Mouse (Mus musculus): ENCODE measurements around the gene Maco1. TPM values are rescaled to one million over a fixed set of nuclear protein-coding genes. Genes with fewer than 3 reads are reported as not detected.

The Maco1 gene
- polyA plus RNA-seq, 1 experiment from 2014 or later: 93.2 TPM

- Histone ChIP-seq H3K36me3 (replicated peaks; ENCODE audit: control insufficient read depth, insufficient read depth) (no peaks in the 10 kb centered on the region), H3K9me3 (ENCODE audit: control insufficient read depth, low read length) (no peaks in the 10 kb centered on the region), H3K9ac (no peak overlapping the region), H3K4me2 (replicated peaks) (no peak overlapping the region), H3K4me3 (replicated peaks; ENCODE audit: low read length) (no peak overlapping the region), H3K27ac (no peak overlapping the region), H3K4me1 (replicated peaks; ENCODE audit: control insufficient read depth, insufficient read depth, low read length) (0 out of 2 replicates have a peak, but pooled peaks cover 4% of the 10 kb centered on the region), H3K27me3 (ENCODE audit: control insufficient read depth, insufficient read depth, low read length) (no peaks in the 10 kb centered on the region)
- ATAC-seq (ENCODE audit: low FRiP score) (no peak), DNase-seq (ENCODE audit: low spot score) (no peak)
- WGBS: 83% methylated on average over 9 of the region's 9 CpGs
Measured at GRCm38 (mm10) chr4:134876171-134876570, 23.0 kb upstream of the Maco1 start.

GRCm38 (mm10) chr4:134871950-134872349, 18.8 kb upstream of the Maco1 start:
- Histone ChIP-seq H3K27ac (no peak overlapping the region), H3K27me3 (ENCODE audit: control insufficient read depth, insufficient read depth, low read length) (peaks cover 26% of the 10 kb centered on the region), H3K9ac (no peak overlapping the region), H3K9me3 (ENCODE audit: control insufficient read depth, low read length) (no peaks in the 10 kb centered on the region), H3K4me2 (replicated peaks) (no peak overlapping the region), H3K4me1 (replicated peaks; ENCODE audit: control insufficient read depth, insufficient read depth, low read length) (no peaks in the 10 kb centered on the region), H3K4me3 (replicated peaks; ENCODE audit: low read length) (no peak overlapping the region), H3K36me3 (replicated peaks; ENCODE audit: control insufficient read depth, insufficient read depth) (no peaks in the 10 kb centered on the region)
- DNase-seq (ENCODE audit: low spot score) (no peak), ATAC-seq (ENCODE audit: low FRiP score) (no peak)
- 42% methylated on average over 2 of the region's 2 CpGs for WGBS

- 42% methylated on average over 4 of the region's 4 CpGs for WGBS
- Histone ChIP-seq H3K4me1 (replicated peaks; ENCODE audit: control insufficient read depth, insufficient read depth, low read length) (no peaks in the 10 kb centered on the region), H3K27ac (no peak overlapping the region), H3K4me3 (replicated peaks; ENCODE audit: low read length) (no peak overlapping the region), H3K36me3 (replicated peaks; ENCODE audit: control insufficient read depth, insufficient read depth) (no peaks in the 10 kb centered on the region), H3K27me3 (ENCODE audit: control insufficient read depth, insufficient read depth, low read length) (peaks cover 26% of the 10 kb centered on the region), H3K9ac (no peak overlapping the region), H3K4me2 (replicated peaks) (no peak overlapping the region), H3K9me3 (ENCODE audit: control insufficient read depth, low read length) (no peaks in the 10 kb centered on the region)
- DNase-seq (ENCODE audit: low spot score) (no peak), ATAC-seq (ENCODE audit: low FRiP score) (no peak)
Measured at GRCm38 (mm10) chr4:134871477-134871876, 18.3 kb upstream of the Maco1 start.

GRCm38 (mm10) chr4:134869815-134870375, 16.8 kb upstream of the Maco1 start:
- H3K36me3 ChIP-seq (replicated peaks; ENCODE audit: control insufficient read depth, insufficient read depth): no peaks in the 10 kb centered on the region
- 58% methylated on average over 7 of the region's 7 CpGs for WGBS
- DNase-seq (ENCODE audit: low spot score): no peak
- H3K27me3 ChIP-seq (ENCODE audit: control insufficient read depth, insufficient read depth, low read length): peaks cover 26% of the 10 kb centered on the region
- H3K9me3 ChIP-seq (ENCODE audit: control insufficient read depth, low read length): no peaks in the 10 kb centered on the region
- H3K4me2 ChIP-seq (replicated peaks): no peak overlapping the region
- no peak overlapping the region for H3K9ac ChIP-seq
- no peak overlapping the region for H3K4me3 ChIP-seq (replicated peaks; ENCODE audit: low read length)
- no peaks in the 10 kb centered on the region for H3K4me1 ChIP-seq (replicated peaks; ENCODE audit: control insufficient read depth, insufficient read depth, low read length)
- no peak for ATAC-seq (ENCODE audit: low FRiP score)
- H3K27ac ChIP-seq: no peak overlapping the region

GRCm38 (mm10) chr4:134869068-134869730, 16.1 kb upstream of the Maco1 start:
- H3K4me3 ChIP-seq (replicated peaks; ENCODE audit: low read length): no peak overlapping the region
- H3K36me3 ChIP-seq (replicated peaks; ENCODE audit: control insufficient read depth, insufficient read depth): no peaks in the 10 kb centered on the region
- H3K4me1 ChIP-seq (replicated peaks; ENCODE audit: control insufficient read depth, insufficient read depth, low read length): no peaks in the 10 kb centered on the region
- ATAC-seq (ENCODE audit: low FRiP score): no peak
- H3K9me3 ChIP-seq (ENCODE audit: control insufficient read depth, low read length): no peaks in the 10 kb centered on the region
- H3K9ac ChIP-seq: no peak overlapping the region
- WGBS: 13% methylated on average over 16 of the region's 16 CpGs
- H3K27me3 ChIP-seq (ENCODE audit: control insufficient read depth, insufficient read depth, low read length): peaks cover 26% of the 10 kb centered on the region
- H3K27ac ChIP-seq: no peak overlapping the region
- H3K4me2 ChIP-seq (replicated peaks): no peak overlapping the region
- no peak for DNase-seq (ENCODE audit: low spot score)

- Histone ChIP-seq H3K9me3 (ENCODE audit: control insufficient read depth, low read length) (no peaks in the 10 kb centered on the region), H3K27me3 (ENCODE audit: control insufficient read depth, insufficient read depth, low read length) (peaks cover 26% of the 10 kb centered on the region), H3K4me1 (replicated peaks; ENCODE audit: control insufficient read depth, insufficient read depth, low read length) (no peaks in the 10 kb centered on the region), H3K4me2 (replicated peaks) (no peak overlapping the region), H3K36me3 (replicated peaks; ENCODE audit: control insufficient read depth, insufficient read depth) (no peaks in the 10 kb centered on the region), H3K27ac (no peak overlapping the region), H3K4me3 (replicated peaks; ENCODE audit: low read length) (no peak overlapping the region), H3K9ac (no peak overlapping the region)
- ATAC-seq (ENCODE audit: low FRiP score) (no peak), DNase-seq (ENCODE audit: low spot score) (no peak)
- WGBS: 34% methylated on average over 8 of the region's 9 CpGs
Measured at GRCm38 (mm10) chr4:134868490-134868889, 15.3 kb upstream of the Maco1 start.

- Histone ChIP-seq H3K27me3 (ENCODE audit: control insufficient read depth, insufficient read depth, low read length) (peaks cover 26% of the 10 kb centered on the region), H3K4me1 (replicated peaks; ENCODE audit: control insufficient read depth, insufficient read depth, low read length) (no peaks in the 10 kb centered on the region), H3K36me3 (replicated peaks; ENCODE audit: control insufficient read depth, insufficient read depth) (no peaks in the 10 kb centered on the region), H3K9ac (no peak overlapping the region), H3K9me3 (ENCODE audit: control insufficient read depth, low read length) (no peaks in the 10 kb centered on the region), H3K4me2 (replicated peaks) (no peak overlapping the region), H3K27ac (no peak overlapping the region), H3K4me3 (replicated peaks; ENCODE audit: low read length) (no peak overlapping the region)
- WGBS: 91% methylated on average over 10 of the region's 10 CpGs
- no peak for ATAC-seq (ENCODE audit: low FRiP score)
- DNase-seq (ENCODE audit: low spot score): no peak
Measured at GRCm38 (mm10) chr4:134868065-134868464, 14.9 kb upstream of the Maco1 start.

- DNase-seq (ENCODE audit: low spot score): no peak
- Histone ChIP-seq H3K4me3 (replicated peaks; ENCODE audit: low read length) (no peak overlapping the region), H3K4me1 (replicated peaks; ENCODE audit: control insufficient read depth, insufficient read depth, low read length) (no peaks in the 10 kb centered on the region), H3K36me3 (replicated peaks; ENCODE audit: control insufficient read depth, insufficient read depth) (no peaks in the 10 kb centered on the region), H3K27me3 (ENCODE audit: control insufficient read depth, insufficient read depth, low read length) (peaks cover 26% of the 10 kb centered on the region), H3K4me2 (replicated peaks) (no peak overlapping the region), H3K27ac (no peak overlapping the region), H3K9ac (no peak overlapping the region), H3K9me3 (ENCODE audit: control insufficient read depth, low read length) (no peaks in the 10 kb centered on the region)
- no peak for ATAC-seq (ENCODE audit: low FRiP score)
- 90% methylated on average over 8 of the region's 8 CpGs for WGBS
Measured at GRCm38 (mm10) chr4:134867661-134868060, 14.5 kb upstream of the Maco1 start.

GRCm38 (mm10) chr4:134867213-134867612, 14.1 kb upstream of the Maco1 start:
- Histone ChIP-seq H3K9ac (no peak overlapping the region), H3K36me3 (replicated peaks; ENCODE audit: control insufficient read depth, insufficient read depth) (no peaks in the 10 kb centered on the region), H3K4me2 (replicated peaks) (no peak overlapping the region), H3K27ac (no peak overlapping the region), H3K27me3 (ENCODE audit: control insufficient read depth, insufficient read depth, low read length) (peaks cover 26% of the 10 kb centered on the region), H3K9me3 (ENCODE audit: control insufficient read depth, low read length) (no peaks in the 10 kb centered on the region), H3K4me3 (replicated peaks; ENCODE audit: low read length) (no peak overlapping the region), H3K4me1 (replicated peaks; ENCODE audit: control insufficient read depth, insufficient read depth, low read length) (no peaks in the 10 kb centered on the region)
- DNase-seq (ENCODE audit: low spot score) (no peak), ATAC-seq (ENCODE audit: low FRiP score) (no peak)
- WGBS: 95% methylated on average over 8 of the region's 8 CpGs
